Mouse (Mus musculus): Measurements from ENCODE around the gene S100a3.

S100a3 gene

DNA sequence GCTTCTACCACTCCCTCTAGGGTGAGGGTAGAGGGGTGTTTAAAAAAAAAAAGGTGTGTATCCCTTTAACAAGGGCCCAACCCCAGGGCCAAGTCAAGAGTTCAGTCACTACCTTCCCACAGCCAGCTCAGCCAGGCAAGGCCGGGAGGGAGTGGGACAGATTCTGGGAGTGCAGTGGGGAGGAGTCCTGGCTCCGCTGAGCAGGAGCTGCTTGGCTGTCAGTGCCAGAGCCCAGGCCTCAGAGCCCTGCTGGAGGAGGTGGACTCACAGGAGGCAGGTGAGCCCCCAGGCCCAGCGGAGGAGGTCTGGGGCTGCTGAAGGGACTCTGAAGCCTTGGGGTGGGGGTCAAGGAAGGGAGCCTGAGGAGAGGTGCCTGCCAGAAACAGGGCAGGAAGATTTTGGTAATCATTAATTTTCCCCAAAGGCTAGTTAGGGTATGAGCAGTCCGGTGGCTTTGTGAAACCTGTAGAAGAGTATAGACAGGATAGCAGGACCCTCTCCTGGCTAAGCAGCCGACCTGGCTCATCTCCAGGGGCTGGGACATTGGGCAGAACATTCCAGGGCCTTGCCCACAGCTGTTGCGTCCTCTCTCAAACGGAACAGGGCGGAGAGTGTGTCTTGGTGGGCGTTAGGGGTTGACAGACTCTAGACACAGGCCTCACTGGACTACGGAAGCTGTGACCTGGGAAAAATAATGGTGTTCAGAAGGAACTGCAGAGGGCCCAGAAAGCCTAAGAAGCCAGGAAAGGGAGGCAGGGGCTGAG is 23.1 kb upstream of the S100a3 start, which contains the start of gene S100a16:
TSS of gene S100a16 (plus strand) at position 114 of the 764 bp plus-strand sequence.
- Histone ChIP-seq H3K27me3 (ENCODE audit: control insufficient read depth, insufficient read depth, low read length, poor library complexity, severe bottlenecking) (no peaks in the 10 kb centered on the region), H3K36me3 (ENCODE audit: control insufficient read depth, insufficient read depth, low read length, poor library complexity, severe bottlenecking) (no peaks in the 10 kb centered on the region)
- DNase-seq (ENCODE audit: low read depth, low spot score), result no peak

GRCm38 (mm10) chr3:90537905-90538296 is 22.5 kb upstream of the S100a3 start:
- no peaks in the 10 kb centered on the region for H3K36me3 ChIP-seq (ENCODE audit: control insufficient read depth, insufficient read depth, low read length, poor library complexity, severe bottlenecking)
- no peaks in the 10 kb centered on the region for H3K27me3 ChIP-seq (ENCODE audit: control insufficient read depth, insufficient read depth, low read length, poor library complexity, severe bottlenecking)
- DNase-seq (ENCODE audit: low read depth, low spot score), result no peak

DNA sequence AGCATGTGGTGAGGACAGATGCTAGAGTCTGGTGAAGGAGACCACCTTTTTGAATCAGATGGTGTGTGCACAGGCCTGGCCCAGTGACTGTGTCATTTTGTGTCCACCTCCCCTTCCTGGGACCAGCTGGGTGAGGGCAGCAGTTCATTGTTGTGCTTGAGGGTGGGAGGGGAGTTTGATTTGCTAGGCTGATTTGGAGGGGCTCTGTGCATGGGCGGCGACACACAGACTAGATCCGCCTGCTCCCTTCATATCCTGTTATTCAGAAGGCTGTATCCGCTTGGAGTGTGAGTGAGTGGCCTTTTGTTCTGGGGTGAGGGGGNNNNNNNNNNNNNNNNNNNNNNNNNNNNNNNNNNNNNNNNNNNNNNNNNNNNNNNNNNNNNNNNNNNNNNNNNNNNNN is 19.5 kb upstream of the S100a3 start:
- Histone ChIP-seq H3K36me3 (ENCODE audit: control insufficient read depth, insufficient read depth, low read length, poor library complexity, severe bottlenecking) (no peaks in the 10 kb centered on the region), H3K27me3 (ENCODE audit: control insufficient read depth, insufficient read depth, low read length, poor library complexity, severe bottlenecking) (no peaks in the 10 kb centered on the region)
- no peak for DNase-seq (ENCODE audit: low read depth, low spot score)

GRCm38 (mm10) chr3:90549676-90550420 is 10.5 kb upstream of the S100a3 start:
- H3K27me3 ChIP-seq (ENCODE audit: control insufficient read depth, insufficient read depth, low read length, poor library complexity, severe bottlenecking), result no peaks in the 10 kb centered on the region
- DNase-seq (ENCODE audit: low read depth, low spot score), result no peak
- H3K36me3 ChIP-seq (ENCODE audit: control insufficient read depth, insufficient read depth, low read length, poor library complexity, severe bottlenecking), result no peaks in the 10 kb centered on the region

DNA sequence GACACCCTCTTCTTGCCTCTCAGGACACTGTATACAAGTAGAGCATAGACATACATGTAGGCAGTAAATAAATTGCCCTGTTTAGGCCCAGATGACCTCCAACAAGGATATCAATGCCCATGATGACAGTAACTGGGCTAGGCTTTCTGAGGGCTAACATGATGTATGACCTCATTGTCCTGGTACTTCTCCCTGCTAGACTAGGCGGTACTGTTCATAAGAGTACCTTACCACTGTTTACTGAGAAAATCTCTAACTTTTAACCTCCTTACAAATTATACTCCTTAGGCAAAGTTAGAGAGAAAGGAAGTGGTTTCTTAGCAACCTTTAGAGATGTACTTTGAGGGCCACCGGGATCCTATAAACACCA is 10.0 kb upstream of the S100a3 start:
- Histone ChIP-seq H3K27me3 (ENCODE audit: control insufficient read depth, insufficient read depth, low read length, poor library complexity, severe bottlenecking) (no peaks in the 10 kb centered on the region), H3K36me3 (ENCODE audit: control insufficient read depth, insufficient read depth, low read length, poor library complexity, severe bottlenecking) (no peaks in the 10 kb centered on the region)
- no peak for DNase-seq (ENCODE audit: low read depth, low spot score)

- no peak for DNase-seq (ENCODE audit: low read depth, low spot score)
- no peaks in the 10 kb centered on the region for H3K27me3 ChIP-seq (ENCODE audit: control insufficient read depth, insufficient read depth, low read length, poor library complexity, severe bottlenecking)
- no peaks in the 10 kb centered on the region for H3K36me3 ChIP-seq (ENCODE audit: control insufficient read depth, insufficient read depth, low read length, poor library complexity, severe bottlenecking)
Measured at GRCm38 (mm10) chr3:90552231-90552630, 8.1 kb upstream of the S100a3 start.

DNA sequence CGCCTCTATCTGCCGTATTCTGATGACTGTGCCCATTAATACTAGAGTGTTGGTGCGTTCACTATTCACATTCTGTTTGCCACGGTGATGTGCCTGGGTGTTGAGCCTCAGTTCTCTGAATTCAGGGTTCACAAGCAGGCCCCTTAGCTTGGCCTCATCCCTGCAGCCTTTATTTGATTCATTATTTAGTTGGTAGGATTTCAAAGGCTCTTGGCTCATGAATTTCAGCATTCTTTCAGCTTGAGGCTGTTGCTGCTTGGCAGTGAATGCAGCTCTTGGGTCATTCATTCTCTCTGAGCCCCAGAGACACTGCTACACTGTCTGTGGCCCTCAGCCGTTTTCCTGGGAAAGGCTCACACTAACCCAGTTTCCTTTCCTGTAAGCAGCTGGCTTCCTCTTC is 4.4 kb upstream of the S100a3 start:
- no peaks in the 10 kb centered on the region for H3K27me3 ChIP-seq (ENCODE audit: control insufficient read depth, insufficient read depth, low read length, poor library complexity, severe bottlenecking)
- DNase-seq (ENCODE audit: low read depth, low spot score), result no peak
- no peaks in the 10 kb centered on the region for H3K36me3 ChIP-seq (ENCODE audit: control insufficient read depth, insufficient read depth, low read length, poor library complexity, severe bottlenecking)

- H3K36me3 ChIP-seq (ENCODE audit: control insufficient read depth, insufficient read depth, low read length, poor library complexity, severe bottlenecking), result no peaks in the 10 kb centered on the region
- DNase-seq (ENCODE audit: low read depth, low spot score), result no peak
- no peaks in the 10 kb centered on the region for H3K27me3 ChIP-seq (ENCODE audit: control insufficient read depth, insufficient read depth, low read length, poor library complexity, severe bottlenecking)
Measured at GRCm38 (mm10) chr3:90574691-90575090, 14.3 kb downstream of the S100a3 start.

DNA sequence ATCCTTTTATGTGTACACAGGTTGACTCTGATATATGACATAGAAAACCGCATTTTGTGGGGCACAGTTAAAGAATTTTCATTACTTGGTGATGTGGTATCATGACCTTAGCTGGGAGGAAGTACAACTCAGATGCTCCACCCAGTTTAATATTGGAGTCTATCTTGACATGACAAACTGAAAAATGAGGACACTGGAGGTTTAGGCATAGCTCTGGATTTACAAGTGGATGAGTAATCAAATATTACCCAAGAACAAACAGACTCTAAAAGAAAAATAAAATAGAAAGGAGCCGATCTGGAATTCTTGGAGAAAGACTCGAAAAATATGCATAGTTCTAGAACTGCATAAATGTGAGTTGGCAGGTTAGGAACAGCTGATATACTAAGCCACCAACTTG is 14.9 kb downstream of the S100a3 start:
- H3K36me3 ChIP-seq (ENCODE audit: control insufficient read depth, insufficient read depth, low read length, poor library complexity, severe bottlenecking), result no peaks in the 10 kb centered on the region
- DNase-seq (ENCODE audit: low read depth, low spot score), result no peak
- no peaks in the 10 kb centered on the region for H3K27me3 ChIP-seq (ENCODE audit: control insufficient read depth, insufficient read depth, low read length, poor library complexity, severe bottlenecking)

DNA sequence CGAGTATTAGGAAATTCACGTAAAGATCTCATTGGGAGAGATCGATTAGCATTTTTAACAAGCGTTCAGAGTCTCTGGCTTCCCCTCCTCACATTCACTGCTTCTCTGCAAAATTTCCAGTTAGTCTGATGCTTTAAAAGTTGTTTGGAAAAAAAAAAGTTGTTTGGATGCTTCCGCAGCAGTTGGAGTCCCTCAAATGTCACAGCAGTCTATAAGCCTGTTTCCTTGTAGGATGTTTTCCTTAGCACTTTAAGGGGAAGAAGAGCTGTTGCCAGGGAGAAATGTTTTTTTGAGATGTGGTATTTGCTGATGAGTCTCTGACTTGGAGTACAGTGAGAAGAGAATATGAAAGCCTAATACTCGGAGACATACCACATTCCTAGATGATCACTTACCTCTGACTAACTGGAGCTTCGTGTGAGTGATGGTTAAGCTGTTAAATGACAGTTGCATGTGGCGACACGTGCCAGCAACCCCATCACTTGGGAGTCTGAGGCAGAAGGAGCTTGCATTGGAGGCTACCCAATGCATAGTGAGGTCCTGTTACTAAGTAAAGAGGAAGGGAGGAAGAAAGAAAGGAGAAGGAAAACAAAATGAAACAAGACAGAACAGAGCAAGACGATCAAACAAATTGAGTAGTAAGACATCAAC is 16.1 kb downstream of the S100a3 start:
- Histone ChIP-seq H3K27me3 (ENCODE audit: control insufficient read depth, insufficient read depth, low read length, poor library complexity, severe bottlenecking) (no peaks in the 10 kb centered on the region), H3K36me3 (ENCODE audit: control insufficient read depth, insufficient read depth, low read length, poor library complexity, severe bottlenecking) (no peaks in the 10 kb centered on the region)
- no peak for DNase-seq (ENCODE audit: low read depth, low spot score)

- no peak for DNase-seq (ENCODE audit: low read depth, low spot score)
- no peaks in the 10 kb centered on the region for H3K36me3 ChIP-seq (ENCODE audit: control insufficient read depth, insufficient read depth, low read length, poor library complexity, severe bottlenecking)
Measured at GRCm38 (mm10) chr3:90579433-90579832, 19.1 kb downstream of the S100a3 start.

DNA sequence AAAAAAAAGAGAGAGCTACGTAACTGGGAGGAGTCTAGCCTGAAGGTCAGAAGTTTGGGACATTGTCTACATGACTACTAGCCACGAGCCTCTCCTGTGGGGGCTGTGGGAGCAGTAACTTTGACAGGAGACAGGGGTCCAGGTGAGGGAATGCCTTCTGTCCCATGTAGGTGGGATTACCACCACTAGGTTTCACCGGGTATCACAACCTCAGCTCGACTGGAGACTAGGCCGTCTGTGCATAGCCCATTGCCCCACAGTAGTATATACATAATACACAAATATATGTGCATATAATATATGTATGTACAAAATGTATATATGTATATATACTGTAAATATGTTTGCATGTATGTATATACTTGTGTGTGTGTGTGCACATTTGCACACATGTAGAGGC is 20.8 kb downstream of the S100a3 start:
- DNase-seq (ENCODE audit: low read depth, low spot score), result no peak
- H3K27me3 ChIP-seq (ENCODE audit: control insufficient read depth, insufficient read depth, low read length, poor library complexity, severe bottlenecking), result no peaks in the 10 kb centered on the region
- H3K36me3 ChIP-seq (ENCODE audit: control insufficient read depth, insufficient read depth, low read length, poor library complexity, severe bottlenecking), result no peaks in the 10 kb centered on the region

More at GRCm38 (mm10) chr3:90579433-90579832, 19.1 kb downstream of the S100a3 start:
- no peaks in the 10 kb centered on the region for H3K27me3 ChIP-seq (ENCODE audit: control insufficient read depth, insufficient read depth, low read length, poor library complexity, severe bottlenecking)

- no peaks in the 10 kb centered on the region for H3K27me3 ChIP-seq (ENCODE audit: control insufficient read depth, insufficient read depth, low read length, poor library complexity, severe bottlenecking)
- no peaks in the 10 kb centered on the region for H3K36me3 ChIP-seq (ENCODE audit: control insufficient read depth, insufficient read depth, low read length, poor library complexity, severe bottlenecking)
- peak; percentile 23 for DNase-seq (ENCODE audit: low read depth, low spot score)
Measured at GRCm38 (mm10) chr3:90582156-90582555, 21.8 kb downstream of the S100a3 start.

DNA sequence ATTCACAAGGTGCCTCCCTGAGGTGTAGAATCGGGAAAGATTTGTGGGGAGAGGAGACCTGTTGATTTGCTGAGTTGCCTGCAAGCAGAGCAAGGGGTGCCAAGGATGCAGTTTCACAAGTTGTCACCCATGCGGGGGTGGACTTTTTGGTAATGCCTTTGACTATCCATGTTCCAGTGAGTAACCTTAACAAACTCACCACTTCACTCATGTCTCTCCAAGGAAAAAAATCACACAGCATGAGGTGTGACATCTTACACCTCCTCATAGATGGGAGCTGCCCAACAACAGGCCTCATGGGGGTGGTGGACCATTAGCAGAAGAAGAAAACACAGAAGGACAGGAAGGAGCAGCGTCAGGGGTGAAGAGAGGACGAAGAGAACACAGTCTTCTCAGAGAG is 22.2 kb downstream of the S100a3 start:
- Histone ChIP-seq H3K27me3 (ENCODE audit: control insufficient read depth, insufficient read depth, low read length, poor library complexity, severe bottlenecking) (no peaks in the 10 kb centered on the region), H3K36me3 (ENCODE audit: control insufficient read depth, insufficient read depth, low read length, poor library complexity, severe bottlenecking) (no peaks in the 10 kb centered on the region)
- no peak for DNase-seq (ENCODE audit: low read depth, low spot score)

DNA sequence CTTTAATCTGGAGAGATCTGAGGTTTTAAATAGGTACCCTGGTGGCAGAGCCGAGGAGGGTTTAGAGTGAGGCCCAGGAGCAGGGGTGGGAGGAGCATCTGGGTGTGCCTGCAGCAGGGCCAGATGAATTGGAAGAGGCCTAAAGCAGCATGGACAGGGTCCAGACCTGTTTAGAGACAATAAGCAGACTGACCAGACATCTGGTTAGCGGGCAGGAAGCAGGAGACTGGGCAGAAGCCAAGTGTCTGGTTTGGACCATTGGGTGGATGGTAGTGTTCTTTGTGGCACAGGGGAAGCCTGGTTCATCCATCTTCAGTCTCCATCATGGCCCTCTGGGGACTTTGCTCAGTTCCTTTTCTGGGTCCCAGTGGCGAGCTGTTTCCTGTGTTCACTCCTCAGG is 23.5 kb downstream of the S100a3 start:
- Histone ChIP-seq H3K27me3 (ENCODE audit: control insufficient read depth, insufficient read depth, low read length, poor library complexity, severe bottlenecking) (no peaks in the 10 kb centered on the region), H3K36me3 (ENCODE audit: control insufficient read depth, insufficient read depth, low read length, poor library complexity, severe bottlenecking) (no peaks in the 10 kb centered on the region)
- DNase-seq (ENCODE audit: low read depth, low spot score), result no peak

Data from splenic B cell, adult 2 months (primary cell).